Mouse (Mus musculus): Measurements from ENCODE around the gene Prpf8.

Gene Prpf8

DNA sequence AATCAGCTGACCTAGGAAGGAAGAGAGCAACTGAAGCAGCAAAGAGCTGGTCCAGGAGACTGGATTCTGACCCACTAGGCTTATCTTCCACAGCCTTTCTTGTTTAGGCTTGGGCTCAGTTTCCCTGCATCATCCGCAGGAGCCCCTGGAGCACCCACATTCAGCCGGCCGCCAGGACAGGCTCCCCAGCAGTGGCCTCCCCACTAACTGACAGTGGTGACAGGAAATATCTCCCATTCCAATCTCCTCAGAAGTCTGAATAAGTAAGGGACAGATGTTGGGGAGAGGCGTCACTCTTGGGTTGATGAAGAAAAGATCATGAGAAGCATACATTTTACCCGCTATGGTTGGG is 26.9 kb upstream of the Prpf8 start:
- DNase-seq (ENCODE audit: low spot score): no peak

DNA sequence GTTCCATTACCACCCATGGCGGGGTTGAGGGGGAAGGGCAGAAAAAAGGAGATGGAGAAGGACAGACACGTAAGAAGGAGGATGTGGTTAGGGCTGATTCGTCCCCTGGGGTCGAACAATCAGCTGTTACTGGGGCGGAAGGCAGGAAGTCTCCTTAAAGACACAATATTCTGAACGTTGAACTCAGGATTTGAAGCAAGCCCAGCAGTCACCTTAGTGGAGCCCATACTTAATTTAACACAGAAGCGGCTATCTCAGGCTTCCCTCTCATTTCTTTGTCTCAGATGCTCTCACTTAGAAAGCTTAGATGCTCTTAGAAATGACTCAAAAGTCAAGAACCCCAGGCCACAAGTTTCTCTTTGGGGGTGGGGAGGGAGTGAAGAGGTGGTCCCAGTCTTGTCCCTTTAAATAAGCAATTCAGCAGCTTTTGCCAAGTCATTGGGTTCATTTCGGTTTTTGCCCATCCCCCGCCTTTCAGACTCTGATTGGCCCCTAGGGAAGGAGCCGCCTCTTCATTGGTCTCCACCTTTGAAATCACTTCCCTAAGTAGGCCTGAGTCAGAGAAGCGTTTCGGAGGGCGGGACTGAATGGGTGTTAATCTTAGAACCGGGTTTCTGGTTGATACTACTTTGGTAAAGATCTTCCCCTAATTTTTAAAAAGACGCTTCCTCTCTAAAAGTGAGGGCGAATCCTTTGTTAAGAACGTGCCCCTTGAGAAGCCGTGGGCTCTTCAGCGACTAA is 26.3 kb upstream of the Prpf8 start:
- peak; percentile 97 for DNase-seq (ENCODE audit: low spot score)

DNA sequence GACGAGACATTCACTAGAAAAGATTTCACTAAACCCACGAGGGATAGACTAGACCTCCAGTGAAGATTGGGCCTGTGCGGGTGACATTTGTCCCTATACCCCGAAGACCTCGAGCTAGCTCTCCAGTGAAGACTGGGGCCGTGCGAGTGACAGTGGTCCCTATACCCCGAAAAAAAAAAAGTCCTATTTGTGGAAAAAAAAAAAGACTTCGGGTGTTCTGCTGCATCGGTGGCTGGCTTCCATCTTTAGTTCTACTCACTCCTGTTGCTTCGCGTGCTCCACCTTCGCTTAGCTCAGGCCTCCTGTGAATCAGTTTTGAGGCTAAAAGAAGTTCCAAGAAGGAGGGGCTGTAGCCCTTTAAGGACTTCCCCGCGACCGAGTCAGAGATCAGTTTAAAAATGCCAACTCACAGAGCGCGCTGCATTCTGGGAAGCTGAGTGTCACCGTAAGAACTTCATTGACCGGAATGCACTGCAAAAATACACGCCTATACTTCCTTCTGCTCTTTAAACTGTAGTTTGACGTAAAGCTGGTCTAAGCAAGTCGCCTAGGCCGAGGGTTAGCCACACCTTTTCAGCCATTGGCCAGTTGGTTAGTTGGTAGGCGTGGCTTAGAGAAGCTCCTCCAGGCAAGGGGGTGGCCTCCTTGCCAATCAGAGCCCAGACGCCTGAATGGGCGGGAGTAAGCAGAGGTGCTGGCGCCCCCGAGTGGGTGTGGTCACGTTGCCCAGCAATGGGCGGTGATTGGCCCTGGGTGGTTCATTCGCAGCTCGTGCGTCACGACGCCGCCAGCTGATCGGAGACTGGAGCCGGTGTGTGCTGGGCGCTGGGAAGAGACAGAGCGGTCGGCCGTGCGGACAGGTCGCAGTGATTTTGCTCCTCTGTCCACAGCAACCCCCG is 25.5 kb upstream of the Prpf8 start, which contains the start of gene Tlcd2:
TSS of gene Tlcd2 (plus strand) at position 872 of the 899 bp plus-strand sequence.
- DNase-seq (ENCODE audit: low spot score): peak; percentile 100

GRCm38 (mm10) chr11:75461743-75462252 is 24.8 kb upstream of the Prpf8 start:
- no peak for DNase-seq (ENCODE audit: low spot score)

DNA sequence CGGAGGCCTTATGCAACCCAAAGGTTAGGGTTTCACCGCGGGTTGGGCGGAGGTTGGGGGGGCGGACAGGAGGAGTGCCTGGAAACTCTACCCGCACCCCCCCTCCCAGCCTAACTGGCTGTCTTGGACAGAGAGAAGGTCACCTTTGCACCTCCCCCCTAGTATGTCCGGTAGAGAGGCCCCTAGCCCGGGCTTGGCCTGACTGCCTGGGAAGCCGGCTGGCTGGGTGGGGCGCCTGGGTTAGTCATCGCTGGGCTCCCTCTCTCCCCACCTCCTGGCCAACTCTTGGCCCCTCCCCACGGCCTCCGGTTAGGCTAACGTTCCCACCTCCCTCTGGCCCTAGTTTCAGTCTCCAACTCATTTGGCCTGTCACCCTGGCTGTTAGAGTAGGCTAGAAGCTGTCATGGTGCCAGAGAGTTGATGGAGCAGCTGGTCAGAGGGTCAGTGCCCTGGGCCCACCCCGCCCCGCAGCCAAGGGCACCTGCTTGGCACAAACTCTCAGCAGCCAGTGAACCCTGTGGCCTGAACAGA is 24.3 kb upstream of the Prpf8 start:
- DNase-seq (ENCODE audit: low spot score): peak; percentile 33

DNA sequence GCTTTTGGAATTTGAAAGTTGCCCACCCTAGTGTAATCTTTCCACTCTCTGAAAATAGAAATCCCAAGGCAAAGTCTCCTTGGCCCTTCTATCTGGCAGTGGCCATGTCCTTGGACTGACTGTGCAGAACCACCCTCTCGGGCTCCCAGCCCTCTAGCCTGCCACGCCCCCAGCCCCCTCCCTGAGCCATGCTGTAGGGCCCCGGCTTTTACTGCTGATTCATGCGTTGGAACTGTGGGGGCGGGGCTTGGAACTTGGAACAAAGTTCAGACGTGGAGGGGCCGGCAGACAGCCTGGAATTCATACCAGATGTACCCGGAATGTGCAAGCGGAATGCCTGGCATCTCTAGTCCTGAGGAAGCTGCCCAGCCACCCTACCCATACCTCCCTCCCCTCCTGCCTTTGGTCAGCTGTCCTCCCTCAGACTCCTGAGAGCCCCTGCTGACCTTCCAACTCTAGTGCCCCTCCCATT is 23.7 kb upstream of the Prpf8 start:
- DNase-seq (ENCODE audit: low spot score): peak; percentile 93

- no peak for DNase-seq (ENCODE audit: low spot score)
Observed at GRCm38 (mm10) chr11:75463624-75464023, 23.0 kb upstream of the Prpf8 start.

- DNase-seq (ENCODE audit: low spot score): no peak
Observed at GRCm38 (mm10) chr11:75464417-75464816, 22.2 kb upstream of the Prpf8 start.

DNA sequence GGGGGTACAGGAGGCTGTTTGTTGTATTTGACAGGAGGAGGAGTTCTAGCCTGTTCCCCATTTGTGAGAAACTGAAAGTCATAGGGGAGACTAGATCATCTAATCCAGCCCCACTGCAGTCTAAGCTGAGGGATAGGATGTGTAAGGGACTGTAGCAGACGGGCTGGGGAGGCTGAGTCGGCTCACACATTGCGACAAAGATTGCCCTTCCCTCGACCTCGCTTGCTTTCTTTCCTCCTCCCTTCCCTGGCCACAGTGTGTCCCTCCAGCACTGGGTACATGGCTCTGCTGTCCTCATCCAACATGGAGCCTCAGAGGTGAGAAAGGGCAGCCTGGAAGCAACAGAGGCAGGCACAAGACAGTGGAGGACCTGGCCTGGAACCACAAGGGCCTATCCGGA is 21.6 kb upstream of the Prpf8 start:
- no peak for DNase-seq (ENCODE audit: low spot score)

- no peak for DNase-seq (ENCODE audit: low spot score)
Observed at GRCm38 (mm10) chr11:75466731-75467505, 19.7 kb upstream of the Prpf8 start.

DNA sequence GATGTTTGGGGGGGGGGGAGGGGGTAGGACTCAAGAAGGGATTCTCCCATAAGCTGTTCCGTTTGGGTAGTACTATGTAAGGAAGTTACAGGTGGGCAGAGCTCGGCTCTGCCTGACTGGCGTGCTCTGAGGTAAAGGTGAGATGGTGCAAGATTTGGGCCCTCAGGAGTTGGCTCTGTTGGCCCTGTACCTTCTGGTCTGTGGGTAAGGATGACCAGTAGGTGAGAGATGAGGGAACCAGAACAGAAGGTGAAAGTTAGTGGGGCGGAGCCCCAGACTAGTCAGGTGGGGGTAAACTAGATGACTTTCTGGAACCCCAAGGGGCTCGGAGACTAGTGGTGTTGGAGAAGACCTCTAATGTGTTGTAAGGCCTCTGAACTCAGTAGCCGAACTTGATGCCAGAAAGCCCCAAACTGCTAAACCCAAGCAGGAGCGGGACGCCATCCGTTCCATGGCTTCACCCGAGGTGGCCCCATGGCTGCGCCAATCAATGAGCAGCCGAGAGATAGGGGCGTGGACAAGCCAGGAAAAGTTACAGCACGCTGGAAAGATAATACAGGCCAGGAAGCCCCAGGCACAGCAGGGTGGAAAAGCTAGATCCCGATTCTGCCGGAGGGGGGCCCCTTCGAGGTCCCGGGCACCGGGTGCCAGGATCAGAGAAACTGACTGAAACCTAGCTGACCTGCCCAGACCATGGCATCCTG is 19.0 kb upstream of the Prpf8 start:
- DNase-seq (ENCODE audit: low spot score): peak; percentile 79

DNA sequence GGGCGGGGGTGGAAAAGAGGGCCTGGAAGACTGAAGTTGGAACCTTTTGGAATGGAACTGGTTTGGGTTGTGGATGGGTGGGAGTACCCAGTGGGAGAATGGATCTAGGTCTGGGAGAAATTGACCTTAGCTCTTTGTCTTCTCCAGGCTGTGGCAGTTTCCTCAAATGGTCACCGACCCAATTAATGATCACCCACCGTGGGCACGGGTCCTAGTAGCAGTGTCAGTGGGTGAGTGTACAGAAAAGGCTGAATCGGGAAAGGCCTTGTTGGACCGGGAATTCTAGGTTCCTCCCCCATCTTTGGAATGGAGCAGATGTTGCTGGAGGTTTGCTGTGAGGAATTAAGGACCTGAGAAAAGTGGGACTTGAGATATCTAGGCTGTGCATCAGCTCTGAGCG is 18.2 kb upstream of the Prpf8 start:
- DNase-seq (ENCODE audit: low spot score): no peak

DNA sequence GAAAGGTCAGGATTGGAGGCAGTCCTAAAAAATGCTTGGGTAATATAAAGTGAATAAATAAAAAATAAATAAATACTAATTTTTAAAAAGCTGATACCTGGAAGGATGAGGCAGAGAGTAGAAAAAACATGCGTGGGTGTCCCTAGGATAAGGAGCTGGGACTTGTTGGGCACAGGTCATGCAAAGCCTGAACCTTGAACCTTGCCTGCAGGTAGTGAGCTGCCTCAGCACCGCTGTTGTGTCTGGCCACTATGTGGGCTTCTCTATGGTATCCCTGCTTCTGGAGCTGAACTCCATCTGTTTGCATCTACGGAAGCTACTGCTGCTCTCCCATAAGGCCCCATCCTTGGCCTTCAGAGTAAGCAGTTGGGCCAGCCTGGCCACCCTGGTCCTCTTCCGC is 17.4 kb upstream of the Prpf8 start:
- DNase-seq (ENCODE audit: low spot score): no peak

DNA sequence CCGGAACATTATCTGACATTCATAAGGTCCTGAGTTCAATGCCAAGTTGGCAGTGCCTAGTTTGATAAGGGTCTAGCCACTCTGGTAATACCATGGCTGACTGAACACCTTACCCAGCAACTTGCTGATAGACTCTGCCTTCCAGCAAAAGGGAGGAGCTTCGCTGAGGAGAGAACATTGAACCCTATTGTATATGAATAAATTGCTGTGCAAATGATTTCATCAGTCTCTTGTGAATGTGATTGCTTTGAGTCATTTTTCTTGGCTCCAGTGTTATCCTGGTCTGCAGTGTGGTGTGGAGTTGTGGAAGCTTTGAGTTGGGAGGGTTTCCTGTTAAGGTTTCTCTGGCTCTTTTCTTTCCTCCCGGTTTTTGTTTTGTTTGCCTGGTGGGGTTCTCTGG is 15.9 kb upstream of the Prpf8 start:
- DNase-seq (ENCODE audit: low spot score): no peak

DNA sequence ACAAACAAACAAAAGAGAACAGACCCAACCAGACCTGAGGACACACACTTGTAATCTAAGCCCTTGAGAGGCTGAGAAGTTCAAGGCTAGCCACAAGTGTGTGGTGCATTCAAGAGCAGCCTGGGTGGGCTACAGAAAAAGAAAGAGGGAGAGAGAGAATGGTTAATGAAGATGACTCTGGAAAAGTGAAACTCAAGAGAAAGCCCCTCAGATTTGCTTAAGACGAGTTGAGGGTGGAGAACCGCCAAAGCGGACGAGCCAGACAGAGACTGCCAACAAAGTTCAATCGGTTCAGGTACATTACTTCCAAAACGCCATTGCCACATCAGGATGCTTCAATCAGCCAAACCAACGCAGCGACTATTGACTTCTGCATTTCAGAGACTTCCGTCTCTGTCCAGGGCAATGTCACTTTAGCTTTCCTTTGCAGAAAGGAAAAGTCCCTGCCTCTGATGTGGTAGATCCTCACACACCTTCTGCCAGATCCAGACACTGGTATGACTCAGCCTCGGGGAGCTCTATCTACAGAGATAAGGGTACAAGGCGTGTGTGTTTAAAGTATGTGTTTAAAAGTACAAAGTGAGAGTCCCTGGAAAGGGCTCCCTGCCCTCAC is 14.0 kb upstream of the Prpf8 start:
- no peak for DNase-seq (ENCODE audit: low spot score)

DNA sequence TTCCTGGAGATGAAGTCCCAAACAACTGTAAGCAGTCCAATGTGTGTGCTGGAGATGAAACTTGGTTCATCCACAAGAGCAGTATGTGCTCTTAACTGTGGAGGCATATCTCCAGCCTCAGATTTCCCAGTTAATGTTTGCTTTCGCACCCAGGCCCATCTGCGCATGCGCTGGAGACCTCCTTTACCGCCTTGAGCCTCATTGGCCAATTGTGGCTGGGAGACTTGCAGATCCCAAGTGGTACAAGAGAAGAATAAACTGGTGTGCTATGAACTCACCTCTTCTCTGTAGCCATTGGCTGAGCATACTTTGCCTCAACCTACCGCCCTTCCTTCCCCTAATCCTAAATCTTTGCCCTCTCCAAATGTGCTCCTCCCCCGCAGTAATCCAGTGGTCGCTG is 13.2 kb upstream of the Prpf8 start:
- no peak for DNase-seq (ENCODE audit: low spot score)

DNA sequence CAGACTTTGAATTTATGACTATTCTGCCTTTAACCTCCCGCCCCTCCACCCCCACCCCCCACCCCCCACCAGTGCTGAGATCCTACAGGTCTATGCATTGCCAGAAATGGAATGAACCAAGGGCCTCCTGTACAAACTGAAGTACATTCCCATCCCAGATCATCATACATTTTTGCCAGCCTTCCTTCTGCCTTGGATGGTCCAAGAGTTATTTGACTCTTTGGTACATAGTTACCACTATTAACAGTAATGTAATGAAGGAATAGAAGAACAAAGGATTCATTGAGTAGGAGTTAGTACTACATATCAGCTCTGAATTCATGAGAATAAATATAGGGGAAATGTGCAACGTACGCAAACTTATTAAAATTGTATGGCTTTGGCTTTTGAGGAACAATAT is 424 bp upstream of the Prpf8 start:
- DNase-seq (ENCODE audit: low spot score): no peak

GRCm38 (mm10) chr11:75487496-75487895 is 880 bp downstream of the Prpf8 start:
- no peak for DNase-seq (ENCODE audit: low spot score)

GRCm38 (mm10) chr11:75494296-75495049 is 7.9 kb downstream of the Prpf8 start:
- DNase-seq (ENCODE audit: low spot score): no peak

GRCm38 (mm10) chr11:75498126-75498525 is 11.5 kb downstream of the Prpf8 start:
- DNase-seq (ENCODE audit: low spot score): no peak
